Mouse (Mus musculus) inflammation-experienced regulatory T-cells, adult 6 months (primary cell): ENCODE results near the gene Scaf4. TPM values are rescaled to one million over a fixed set of nuclear protein-coding genes. Genes with fewer than 3 reads are reported as not detected.
A peak's percentile ranks its signal among the peaks of the same experiment; 100 is the strongest.
"Not testable (repeated sequence)": the region's sequence is repeated elsewhere in the genome, so short reads cannot be mapped to it uniquely, and the experiment has no call there.

Source experiments
- ATAC-seq: one replicate; pipeline ENCODE4 v1.8.0; 2017
- polyA plus RNA-seq, 3 experiments: library from polyadenylated mRNA; unstranded; fragments of 100-300 nt; shearing (Covaris generic); gene quantifications; one replicate each; pipeline ENCODE4 v1.2.1; 2017

Scaf4 gene
- polyA plus RNA-seq, 3 experiments from 2014 or later, result 7.7 to 13.8 (median 9.6) TPM

- ATAC-seq, result no peak
These were observed 49.1 kb downstream of the Scaf4 start for GRCm38 (mm10) chr16:90235188-90235587.

GRCm38 (mm10) chr16:90234617-90235016 lies 49.7 kb downstream of the Scaf4 start:
- ATAC-seq, result no peak

- ATAC-seq, result no peak
These were observed 50.6 kb downstream of the Scaf4 start for GRCm38 (mm10) chr16:90233702-90234101.

GRCm38 (mm10) chr16:90231302-90231701 lies 53.0 kb downstream of the Scaf4 start:
- ATAC-seq, result no peak

GRCm38 (mm10) chr16:90229897-90230296 lies 54.4 kb downstream of the Scaf4 start:
- ATAC-seq, result no peak

- ATAC-seq, result peak; percentile 9
These were observed 62.7 kb downstream of the Scaf4 start for GRCm38 (mm10) chr16:90221441-90222070.

GRCm38 (mm10) chr16:90220892-90221431 lies 63.3 kb downstream of the Scaf4 start:
- peak; percentile 46 for ATAC-seq

GRCm38 (mm10) chr16:90220026-90220891 lies 64.0 kb downstream of the Scaf4 start, which contains the start of gene Sod1:
Gene Sod1 (plus strand): TSS chr16:90220754.
- ATAC-seq, result peak; percentile 85

- ATAC-seq, result not testable (repeated sequence)
These were observed 64.9 kb downstream of the Scaf4 start for GRCm38 (mm10) chr16:90219445-90219844.

GRCm38 (mm10) chr16:90217926-90218325 lies 66.4 kb downstream of the Scaf4 start:
- ATAC-seq, result no peak

GRCm38 (mm10) chr16:90217356-90217755 lies 66.9 kb downstream of the Scaf4 start:
- no peak for ATAC-seq

- ATAC-seq, result no peak
These were observed 67.9 kb downstream of the Scaf4 start for GRCm38 (mm10) chr16:90216414-90216813.

- not testable (repeated sequence) for ATAC-seq
These were observed 68.4 kb downstream of the Scaf4 start for GRCm38 (mm10) chr16:90215879-90216278.

- no peak for ATAC-seq
These were observed 69.4 kb downstream of the Scaf4 start for GRCm38 (mm10) chr16:90214731-90215565.

GRCm38 (mm10) chr16:90213477-90214339 lies 70.6 kb downstream of the Scaf4 start:
- ATAC-seq, result no peak

GRCm38 (mm10) chr16:90211767-90212166 lies 72.5 kb downstream of the Scaf4 start:
- no peak for ATAC-seq

- ATAC-seq, result no peak
These were observed 73.6 kb downstream of the Scaf4 start for GRCm38 (mm10) chr16:90210717-90211116.

- ATAC-seq, result no peak
These were observed 75.3 kb downstream of the Scaf4 start for GRCm38 (mm10) chr16:90208996-90209395.

GRCm38 (mm10) chr16:90204868-90205267 lies 79.4 kb downstream of the Scaf4 start:
- no peak for ATAC-seq

- no peak for ATAC-seq
These were observed 80.9 kb downstream of the Scaf4 start for GRCm38 (mm10) chr16:90203226-90203962.

GRCm38 (mm10) chr16:90202140-90202539 lies 82.2 kb downstream of the Scaf4 start:
- no peak for ATAC-seq
